Mouse (Mus musculus): Measurements from ENCODE around the gene Susd1. TPM values are rescaled to one million over a fixed set of nuclear protein-coding genes. Genes with fewer than 3 reads are reported as not detected.
"Not testable (repeated sequence)": the region's sequence is repeated elsewhere in the genome, so short reads cannot be mapped to it uniquely, and the experiment has no call there.

Susd1 gene
- polyA plus RNA-seq, 1 experiment = 4.0 TPM

DNA sequence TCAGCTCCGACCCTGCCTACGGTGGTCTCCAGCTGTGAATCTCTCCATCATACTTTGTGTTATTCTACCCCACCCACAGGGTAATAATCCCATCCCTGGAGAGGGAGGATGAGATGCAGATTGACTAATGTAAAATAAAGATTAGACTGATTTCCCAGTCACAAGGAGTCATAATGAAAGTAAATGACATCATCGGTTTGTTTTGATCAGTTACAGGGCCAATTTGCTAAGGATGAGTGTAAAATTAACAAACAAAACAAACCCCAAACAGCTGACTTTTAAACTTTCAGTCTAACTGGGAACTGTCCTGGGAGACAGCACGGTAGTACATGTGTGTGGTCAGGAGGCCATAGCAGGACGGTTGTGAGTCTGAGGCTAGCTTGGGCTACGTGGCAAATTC lies 143.3 kb downstream of the Susd1 start:
- 86% methylated on average over 6 of the region's 6 CpGs for WGBS
- no peaks in the 10 kb centered on the region for H3K4me1 ChIP-seq (ENCODE audit: control insufficient read depth, insufficient read depth, low read length)

DNA sequence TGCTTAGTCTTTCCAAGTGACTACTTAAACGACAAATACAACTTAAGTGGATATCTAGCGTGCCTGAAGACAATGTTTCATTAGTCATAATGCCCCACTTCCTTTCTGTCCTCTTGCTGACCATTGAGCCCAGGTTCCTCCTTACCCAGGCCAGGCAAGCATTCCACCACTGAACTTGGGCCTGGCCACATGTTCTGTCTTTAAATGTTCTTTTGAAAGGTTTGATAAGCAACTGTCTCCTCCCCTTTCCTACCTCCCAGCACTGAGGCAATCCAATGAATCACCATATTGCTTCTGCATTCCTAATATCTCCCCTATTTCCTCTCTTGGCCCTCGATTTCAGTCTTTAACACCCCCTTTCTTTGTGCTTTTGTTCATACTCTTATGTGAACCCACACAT lies 143.8 kb downstream of the Susd1 start:
- TF ChIP-seq POLR2A (IDR thresholded peaks at IDR 0.05; ENCODE audit: borderline replicate concordance, insufficient read depth, low read length) (no peak), CTCF (IDR thresholded peaks at IDR 0.05; ENCODE audit: borderline replicate concordance, insufficient read depth, low read depth, low read length) (no peak)
- Histone ChIP-seq H3K4me1 (ENCODE audit: control insufficient read depth, insufficient read depth, low read length) (no peaks in the 10 kb centered on the region), H3K27ac (ENCODE audit: insufficient read depth, low read length) (no peak overlapping the region), H3K4me3 (replicated peaks; ENCODE audit: insufficient read depth, low read depth, low read length) (no peak overlapping the region), H3K27me3 (ENCODE audit: control insufficient read depth, insufficient read depth, low read length) (no peaks in the 10 kb centered on the region)
- DNase-seq = no peak
- 88% methylated on average over 3 of the region's 3 CpGs for WGBS

More for the DNA sequence above, 143.3 kb downstream of the Susd1 start:
- no peak for DNase-seq
- TF ChIP-seq CTCF (IDR thresholded peaks at IDR 0.05; ENCODE audit: borderline replicate concordance, insufficient read depth, low read depth, low read length) = no peak
- no peak for TF ChIP-seq POLR2A (IDR thresholded peaks at IDR 0.05; ENCODE audit: borderline replicate concordance, insufficient read depth, low read length)
- Histone ChIP-seq H3K4me3 (replicated peaks; ENCODE audit: insufficient read depth, low read depth, low read length) (no peak overlapping the region), H3K27me3 (ENCODE audit: control insufficient read depth, insufficient read depth, low read length) (no peaks in the 10 kb centered on the region), H3K27ac (ENCODE audit: insufficient read depth, low read length) (no peak overlapping the region)

DNA sequence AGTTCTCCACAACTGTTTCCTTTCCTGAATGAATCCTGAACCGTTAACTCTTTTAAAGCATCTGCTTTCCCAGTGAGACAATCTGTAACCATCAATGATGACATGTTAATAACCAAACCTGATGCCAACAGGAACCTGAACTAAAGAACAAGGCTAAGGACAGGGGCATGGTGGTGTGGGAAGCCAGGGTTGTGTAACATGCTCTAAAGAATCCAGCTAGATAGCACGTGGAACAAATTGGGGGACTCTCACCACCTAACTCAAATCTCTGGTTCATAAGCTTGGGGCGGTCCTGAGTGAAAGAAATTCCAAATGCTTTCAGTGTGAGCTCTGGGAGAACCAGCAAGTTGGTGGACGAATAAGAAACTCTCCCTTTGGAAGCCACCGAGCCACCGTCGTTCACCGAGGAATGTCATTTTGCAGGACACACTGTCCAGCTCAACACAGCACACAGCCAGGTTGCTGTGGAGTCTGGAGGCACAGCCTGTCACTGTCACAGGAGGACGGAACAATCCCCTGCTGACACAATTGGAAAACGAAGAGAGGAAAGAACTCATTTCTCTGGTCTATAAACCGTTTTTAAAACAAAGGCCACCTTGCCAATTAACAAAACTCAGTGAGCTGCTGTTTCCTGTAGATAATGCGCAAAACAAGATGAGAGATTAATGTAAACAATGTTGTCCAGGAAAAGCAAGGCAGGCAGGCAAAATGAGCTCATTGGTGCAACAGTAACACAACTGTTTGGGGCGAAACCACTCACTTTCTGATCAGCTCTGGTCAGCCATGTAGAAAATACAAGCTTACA lies 146.3 kb downstream of the Susd1 start:
- Histone ChIP-seq H3K27me3 (ENCODE audit: control insufficient read depth, insufficient read depth, low read length) (no peaks in the 10 kb centered on the region), H3K27ac (ENCODE audit: insufficient read depth, low read length) (no peak overlapping the region), H3K4me3 (replicated peaks; ENCODE audit: insufficient read depth, low read depth, low read length) (no peak overlapping the region), H3K4me1 (ENCODE audit: control insufficient read depth, insufficient read depth, low read length) (no peaks in the 10 kb centered on the region)
- TF ChIP-seq CTCF (IDR thresholded peaks at IDR 0.05; ENCODE audit: borderline replicate concordance, insufficient read depth, low read depth, low read length) (no peak), POLR2A (IDR thresholded peaks at IDR 0.05; ENCODE audit: borderline replicate concordance, insufficient read depth, low read length) (no peak)
- 62% methylated on average over 13 of the region's 13 CpGs for WGBS
- no peak for DNase-seq

DNA sequence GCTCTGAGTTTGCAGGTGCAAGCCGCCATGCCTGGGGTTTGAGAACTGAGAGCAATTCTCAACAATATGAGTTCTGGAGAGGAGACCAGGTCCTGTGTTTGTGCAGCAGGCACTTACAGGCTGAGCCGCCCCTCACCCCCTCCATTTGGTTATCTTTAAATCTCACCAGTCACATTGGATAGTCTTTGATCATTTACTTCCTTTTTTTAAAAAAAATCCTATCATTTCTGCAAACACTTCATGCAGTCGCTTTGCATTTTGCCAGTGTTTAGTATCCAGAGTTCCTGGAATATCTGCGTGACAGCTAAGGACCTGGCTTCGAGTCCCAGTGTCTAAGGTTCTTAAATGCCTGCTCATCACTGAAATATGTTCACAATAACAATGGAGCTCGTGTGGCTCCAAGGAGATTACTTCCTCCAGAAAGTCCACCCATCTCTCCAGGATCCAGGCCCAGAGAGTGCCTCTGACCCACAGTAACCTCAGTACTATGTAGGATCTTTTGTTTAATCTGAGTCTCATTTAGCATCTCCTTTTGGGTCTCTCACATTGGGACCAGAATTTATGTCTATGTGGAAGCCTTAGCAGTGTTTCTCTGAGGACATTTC lies 147.4 kb downstream of the Susd1 start:
- H3K27ac ChIP-seq (ENCODE audit: insufficient read depth, low read length) = no peak overlapping the region
- DNase-seq = no peak
- H3K27me3 ChIP-seq (ENCODE audit: control insufficient read depth, insufficient read depth, low read length) = no peaks in the 10 kb centered on the region
- no peak overlapping the region for H3K4me3 ChIP-seq (replicated peaks; ENCODE audit: insufficient read depth, low read depth, low read length)
- WGBS = 82% methylated on average over 6 of the region's 6 CpGs
- no peaks in the 10 kb centered on the region for H3K4me1 ChIP-seq (ENCODE audit: control insufficient read depth, insufficient read depth, low read length)
- TF ChIP-seq CTCF (IDR thresholded peaks at IDR 0.05; ENCODE audit: borderline replicate concordance, insufficient read depth, low read depth, low read length) = no peak
- no peak for TF ChIP-seq POLR2A (IDR thresholded peaks at IDR 0.05; ENCODE audit: borderline replicate concordance, insufficient read depth, low read length)

DNA sequence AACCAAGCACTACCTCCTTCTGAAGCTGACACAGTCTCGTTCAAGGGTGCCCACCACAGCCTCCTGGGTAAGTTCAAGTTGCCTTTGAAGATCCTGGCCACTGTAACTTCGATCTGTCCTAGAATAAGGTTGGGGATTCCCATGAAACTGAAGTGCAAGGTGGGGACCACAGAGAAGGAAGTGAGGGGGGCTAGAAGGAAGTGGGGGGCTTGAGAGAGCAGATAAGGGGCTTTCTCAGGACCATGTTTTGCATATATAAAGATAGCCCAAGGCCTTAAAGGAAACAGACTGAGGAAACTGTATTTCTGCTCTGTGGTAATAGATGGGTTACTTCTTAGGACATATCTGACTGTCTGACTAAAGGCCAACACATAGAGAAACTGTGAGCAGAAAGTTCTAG lies 151.3 kb downstream of the Susd1 start:
- Histone ChIP-seq H3K4me1 (ENCODE audit: control insufficient read depth, insufficient read depth, low read length) (no peaks in the 10 kb centered on the region), H3K4me3 (replicated peaks; ENCODE audit: insufficient read depth, low read depth, low read length) (no peak overlapping the region), H3K27ac (ENCODE audit: insufficient read depth, low read length) (no peak overlapping the region), H3K27me3 (ENCODE audit: control insufficient read depth, insufficient read depth, low read length) (no peaks in the 10 kb centered on the region)
- TF ChIP-seq CTCF (IDR thresholded peaks at IDR 0.05; ENCODE audit: borderline replicate concordance, insufficient read depth, low read depth, low read length) (no peak), POLR2A (IDR thresholded peaks at IDR 0.05; ENCODE audit: borderline replicate concordance, insufficient read depth, low read length) (no peak)
- DNase-seq = no peak
- WGBS = 54% methylated on average over 2 of the region's 2 CpGs

DNA sequence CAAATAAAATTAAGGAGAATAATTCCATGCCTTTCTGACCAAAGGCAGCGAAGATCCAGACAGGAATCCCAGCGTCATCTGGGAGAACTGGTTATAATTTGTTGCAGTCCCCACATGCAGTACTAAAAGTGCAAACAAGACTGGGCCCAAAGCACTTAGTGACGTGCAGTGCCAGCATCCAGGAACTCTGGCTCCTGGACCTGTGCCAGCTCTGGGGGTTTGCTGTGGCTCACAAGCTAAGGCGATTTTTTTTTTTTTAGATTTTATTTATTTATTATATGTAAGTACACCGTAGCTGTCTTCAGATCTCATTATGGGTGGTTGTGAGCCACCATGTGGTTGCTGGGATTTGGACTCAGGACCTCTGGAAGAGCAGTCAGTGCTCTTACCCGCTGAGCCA lies 152.1 kb downstream of the Susd1 start:
- DNase-seq; H3K27ac ChIP-seq (ENCODE audit: insufficient read depth, low read length); H3K4me3 ChIP-seq (replicated peaks; ENCODE audit: insufficient read depth, low read depth, low read length); H3K4me1 ChIP-seq (ENCODE audit: control insufficient read depth, insufficient read depth, low read length); H3K27me3 ChIP-seq (ENCODE audit: control insufficient read depth, insufficient read depth, low read length): not testable (repeated sequence)
- 56% methylated on average over 6 of the region's 6 CpGs for WGBS

DNA sequence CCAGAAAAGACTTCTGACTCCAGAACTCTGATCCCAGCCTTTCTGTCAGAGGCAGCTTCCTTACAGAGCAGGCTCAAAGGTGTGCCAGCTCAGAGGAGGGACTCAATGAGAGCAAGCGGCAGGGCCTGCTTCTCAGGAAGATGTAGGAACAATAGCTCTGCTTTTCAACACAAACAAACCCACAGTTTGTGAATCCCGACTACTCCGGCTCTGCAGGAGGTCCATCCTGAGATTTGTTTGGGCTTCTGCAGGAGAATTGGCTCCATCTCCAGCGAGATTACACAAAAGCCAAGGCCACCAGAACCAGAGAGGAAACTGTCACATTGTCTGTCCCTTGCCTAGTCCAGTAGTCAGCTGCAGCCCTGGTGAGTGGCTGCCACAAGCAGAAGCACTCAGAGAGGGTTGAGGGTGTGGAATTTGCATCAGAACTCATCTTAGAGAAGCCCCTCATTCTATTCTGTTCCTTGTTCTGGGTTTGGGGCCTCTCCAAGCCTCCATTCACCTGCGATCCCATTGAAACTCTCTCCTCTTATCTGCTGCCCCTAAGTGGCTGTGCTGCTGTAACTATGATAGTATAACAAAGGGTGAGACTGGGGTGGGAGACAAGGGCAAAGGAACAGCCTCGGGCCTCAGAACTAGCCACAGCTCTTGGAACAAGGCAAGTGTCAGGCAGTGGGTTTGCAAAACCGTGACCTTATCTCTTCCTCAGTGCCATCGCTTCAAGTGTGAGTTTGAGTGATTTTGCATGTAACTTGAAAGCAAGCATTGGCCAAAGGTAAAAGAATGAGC lies 155.5 kb downstream of the Susd1 start:
- no peak for DNase-seq
- no peak for TF ChIP-seq POLR2A (IDR thresholded peaks at IDR 0.05; ENCODE audit: borderline replicate concordance, insufficient read depth, low read length)
- no peak overlapping the region for H3K27ac ChIP-seq (ENCODE audit: insufficient read depth, low read length)

DNA sequence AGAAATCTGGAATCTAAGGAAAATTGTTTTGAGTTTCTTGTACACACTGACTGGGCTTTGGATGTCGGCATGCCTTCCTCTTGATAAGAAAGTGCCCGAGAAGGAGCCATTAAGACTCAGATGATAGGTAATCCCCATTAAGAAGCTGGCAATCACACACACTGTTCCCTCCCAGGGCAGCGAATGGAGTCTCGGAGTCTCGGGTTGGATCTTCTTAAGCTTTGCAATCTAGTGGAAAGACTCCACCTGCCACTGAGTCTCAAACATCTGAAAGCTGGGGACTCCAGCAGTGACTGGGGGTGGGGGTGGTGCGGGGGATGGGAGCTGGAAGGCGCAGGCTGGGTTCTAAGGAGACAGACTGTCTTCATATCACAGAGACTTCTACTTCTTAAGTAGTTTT lies 156.3 kb downstream of the Susd1 start:
- TF ChIP-seq POLR2A (IDR thresholded peaks at IDR 0.05; ENCODE audit: borderline replicate concordance, insufficient read depth, low read length) (no peak), CTCF (IDR thresholded peaks at IDR 0.05; ENCODE audit: borderline replicate concordance, insufficient read depth, low read depth, low read length) (no peak)
- no peaks in the 10 kb centered on the region for H3K4me1 ChIP-seq (ENCODE audit: control insufficient read depth, insufficient read depth, low read length)
- H3K27me3 ChIP-seq (ENCODE audit: control insufficient read depth, insufficient read depth, low read length) = no peaks in the 10 kb centered on the region; the same call in 1 of the 2 replicates
- H3K4me3 ChIP-seq (replicated peaks; ENCODE audit: insufficient read depth, low read depth, low read length) = no peak overlapping the region
- no peak overlapping the region for H3K27ac ChIP-seq (ENCODE audit: insufficient read depth, low read length)
- 32% methylated on average over 7 of the region's 7 CpGs for WGBS
- no peak for DNase-seq

More for the DNA sequence above, 155.5 kb downstream of the Susd1 start:
- Histone ChIP-seq H3K4me1 (ENCODE audit: control insufficient read depth, insufficient read depth, low read length) (no peaks in the 10 kb centered on the region), H3K4me3 (replicated peaks; ENCODE audit: insufficient read depth, low read depth, low read length) (no peak overlapping the region), H3K27me3 (ENCODE audit: control insufficient read depth, insufficient read depth, low read length) (no peaks in the 10 kb centered on the region)
- WGBS = 45% methylated on average over 8 of the region's 8 CpGs

Data from cerebellum, adult 2 months (tissue).